Mouse (Mus musculus) hindbrain, postnatal 0 days (tissue): ENCODE results near the gene Elmo1. TPM values are rescaled to one million over a fixed set of nuclear protein-coding genes. Genes with fewer than 3 reads are reported as not detected.
A peak's percentile ranks its signal among the peaks of the same experiment; 100 is the strongest.

Experiments
- ATAC-seq: fragments of 200-750 bp; cut with Nextera tagmentation; 2 replicates; pipeline ENCODE4 v1.8.0; 2017; ENCODE audit warnings: mild to moderate bottlenecking, moderate TSS enrichment, moderate library complexity
- DNase-seq: peaks from one replicate; pipeline ENCODE4 v3.0.0-alpha.2; 2015; ENCODE audit warnings: low spot score
- H3K27ac ChIP-seq: fragments of 300-500 bp; sonication (generic); 2 replicates; pipeline ENCODE4 v1.5.1; 2014; ENCODE audit warnings: mild to moderate bottlenecking
- H3K27me3 ChIP-seq: fragments of 300-500 bp; sonication (generic); 2 replicates; pipeline ENCODE4 v1.6.1; 2014; ENCODE audit warnings: low read length, mixed read lengths; ENCODE audit not compliant: insufficient read depth
- H3K36me3 ChIP-seq: fragments of 300-500 bp; sonication (generic); 2 replicates; pipeline ENCODE4 v1.6.1; 2014; ENCODE audit warnings: low read length, mixed read lengths; ENCODE audit not compliant: insufficient read depth
- H3K4me1 ChIP-seq: fragments of 300-500 bp; sonication (generic); 2 replicates; pipeline ENCODE4 v1.6.1; 2014; ENCODE audit warnings: antibody characterized with exemption, low read length, mixed read lengths; ENCODE audit not compliant: insufficient read depth
- H3K4me2 ChIP-seq: fragments of 300-500 bp; sonication (generic); 2 replicates; pipeline ENCODE4 v1.6.1; 2014; ENCODE audit warnings: low read depth, mild to moderate bottlenecking, low read length, moderate library complexity, mixed read lengths
- H3K4me3 ChIP-seq: fragments of 300-500 bp; sonication (generic); 2 replicates; pipeline ENCODE4 v1.5.1; 2014; ENCODE audit warnings: low read length
- H3K9ac ChIP-seq: fragments of 300-500 bp; sonication (generic); replicated peaks from 2 replicates; pipeline ENCODE4 v1.6.1; 2014; ENCODE audit warnings: mild to moderate bottlenecking, low read length, moderate library complexity, mixed read lengths
- H3K9me3 ChIP-seq: fragments of 300-500 bp; sonication (generic); 2 replicates; pipeline ENCODE4 v1.6.1; 2016; ENCODE audit warnings: low read length, mixed read lengths
- CTCF ChIP-seq: IDR thresholded peaks from 2 replicates; pipeline ENCODE4 v1.5.1; 2016; ENCODE audit warnings: antibody characterized with exemption, control low read depth, low read depth
- WGBS: fragments of 180-500 bp; shearing (Covaris S2); extraction: QIAGEN DNeasy Blood & Tissue Kit; methylation state at CpG from one replicate; pipeline ENCODE4 v1.1.7; 2014; 5-methylcytosine and 5-hydroxymethylcytosine counted together
- polyA plus RNA-seq: library from polyadenylated mRNA; unstranded; fragments of >200 nt; fragmentation: Nextera tagmentation; extraction: Ambion mirVana; gene quantifications from 2 replicates; pipeline ENCODE4 v1.2.1, GENCODE M21; 2015
- total RNA-seq: library from RNA; depleted of rRNA; stranded (reverse); fragments of >200 nt; gene quantifications from 2 replicates; pipeline ENCODE4 v1.2.3, GENCODE M21; 2014

Gene Elmo1
- total and polyA plus RNA-seq, 2 experiments from 2014 or later: 35.8 to 37.5 TPM

GRCm38 (mm10) chr13:20184239-20185033 lies 94.0 kb downstream of the Elmo1 start:
- no peak overlapping the region for H3K9ac ChIP-seq
- H3K27me3 ChIP-seq: no peaks in the 10 kb centered on the region
- H3K4me2 ChIP-seq: no peak overlapping the region
- no peaks in the 10 kb centered on the region for H3K9me3 ChIP-seq
- no peaks in the 10 kb centered on the region for H3K36me3 ChIP-seq
- TF ChIP-seq CTCF: no peak
- 67% methylated on average over 13 of the region's 13 CpGs for WGBS
- H3K4me1 ChIP-seq: peaks cover 17% of the 10 kb centered on the region
- no peak overlapping the region for H3K27ac ChIP-seq
- DNase-seq (no peak), ATAC-seq (no peak)
- H3K4me3 ChIP-seq: no peak overlapping the region

- TF ChIP-seq CTCF: no peak
- WGBS: 94% methylated on average over 20 of the region's 20 CpGs
Measured at GRCm38 (mm10) chr13:20185034-20185846, 94.8 kb downstream of the Elmo1 start.

GRCm38 (mm10) chr13:20185847-20186213 lies 95.4 kb downstream of the Elmo1 start:
- Histone ChIP-seq H3K36me3 (no peaks in the 10 kb centered on the region), H3K9me3 (no peaks in the 10 kb centered on the region), H3K27me3 (no peaks in the 10 kb centered on the region), H3K4me1 (peaks cover 17% of the 10 kb centered on the region), H3K27ac (no peak overlapping the region), H3K9ac (no peak overlapping the region), H3K4me2 (no peak overlapping the region), H3K4me3 (no peak overlapping the region)
- DNase-seq (no peak), ATAC-seq (no peak)
- 75% methylated on average over 4 of the region's 4 CpGs for WGBS
- no peak for TF ChIP-seq CTCF

More at GRCm38 (mm10) chr13:20185034-20185846, 94.8 kb downstream of the Elmo1 start:
- Histone ChIP-seq H3K4me2 (no peak overlapping the region), H3K9me3 (no peaks in the 10 kb centered on the region), H3K36me3 (no peaks in the 10 kb centered on the region), H3K4me1 (peaks cover 17% of the 10 kb centered on the region), H3K27me3 (no peaks in the 10 kb centered on the region), H3K27ac (no peak overlapping the region), H3K4me3 (no peak overlapping the region), H3K9ac (no peak overlapping the region)
- DNase-seq (no peak), ATAC-seq (no peak)

- Histone ChIP-seq H3K27me3 (no peaks in the 10 kb centered on the region), H3K27ac (no peak overlapping the region), H3K36me3 (no peaks in the 10 kb centered on the region), H3K4me3 (no peak overlapping the region), H3K4me1 (peaks cover 19% of the 10 kb centered on the region), H3K9ac (no peak overlapping the region), H3K9me3 (no peaks in the 10 kb centered on the region), H3K4me2 (no peak overlapping the region)
- 79% methylated on average over 2 of the region's 2 CpGs for WGBS
- no peak for DNase-seq
- no peak for TF ChIP-seq CTCF
- ATAC-seq: no peak
Measured at GRCm38 (mm10) chr13:20187647-20188046, 97.3 kb downstream of the Elmo1 start.

- Histone ChIP-seq H3K27me3 (no peaks in the 10 kb centered on the region), H3K9ac (no peak overlapping the region), H3K4me1 (peaks cover 4% of the 10 kb centered on the region; the same call in 1 of the 2 replicates), H3K27ac (no peak overlapping the region), H3K9me3 (no peaks in the 10 kb centered on the region), H3K4me2 (no peak overlapping the region), H3K4me3 (no peak overlapping the region), H3K36me3 (no peaks in the 10 kb centered on the region)
- no peak for TF ChIP-seq CTCF
- ATAC-seq: peak; percentile 35; the same call in 1 of the 2 replicates
- WGBS: 71% methylated on average over 6 of the region's 6 CpGs
- no peak for DNase-seq
Measured at GRCm38 (mm10) chr13:20192009-20192584, 101.7 kb downstream of the Elmo1 start.

- 54% methylated on average over 2 of the region's 2 CpGs for WGBS
- no peak for TF ChIP-seq CTCF
- H3K27me3 ChIP-seq: no peaks in the 10 kb centered on the region
- H3K4me2 ChIP-seq: no peak overlapping the region
- no peak for DNase-seq
- H3K9ac ChIP-seq: no peak overlapping the region
- no peaks in the 10 kb centered on the region for H3K4me1 ChIP-seq
- H3K4me3 ChIP-seq: no peak overlapping the region
- H3K36me3 ChIP-seq: no peaks in the 10 kb centered on the region
- no peak for ATAC-seq
- H3K9me3 ChIP-seq: no peaks in the 10 kb centered on the region
- no peak overlapping the region for H3K27ac ChIP-seq
Measured at GRCm38 (mm10) chr13:20200582-20200981, 110.2 kb downstream of the Elmo1 start.
